Mouse (Mus musculus): ENCODE data around the gene Ms4a6d. TPM values are rescaled to one million over a fixed set of nuclear protein-coding genes. Genes with fewer than 3 reads are reported as not detected.
"Not testable (repeated sequence)": the region's sequence is repeated elsewhere in the genome, so short reads cannot be mapped to it uniquely, and the experiment has no call there.

Ms4a6d gene
- polyA plus RNA-seq, 1 experiment: 1.7 TPM

DNA sequence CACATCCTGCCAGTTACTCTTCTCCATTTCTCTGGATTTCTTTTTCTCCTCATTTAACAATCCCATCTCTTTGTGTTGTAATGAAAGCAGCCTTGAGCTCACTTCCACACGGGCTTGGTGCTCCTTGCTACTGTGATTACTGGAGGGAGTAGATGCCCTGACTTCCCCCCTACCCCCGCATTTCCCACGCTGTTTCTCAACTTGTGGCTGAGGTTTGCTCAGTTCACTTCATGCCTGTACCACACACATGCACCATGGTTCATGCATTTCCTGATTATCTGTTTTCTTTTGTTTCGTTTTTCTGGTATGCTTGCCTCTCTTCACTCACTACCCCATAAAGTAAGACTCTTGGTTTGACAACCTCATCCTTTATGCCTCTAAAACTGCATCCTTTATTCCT is 15.4 kb downstream of the Ms4a6d start:
- 56% methylated on average over 4 of the region's 4 CpGs for WGBS
- no peak overlapping the region for H3K27ac ChIP-seq (ENCODE audit: insufficient read depth, low read depth, low read length)
- peaks cover 2% of the 10 kb centered on the region; the same call in 1 of the 2 replicates for H3K4me1 ChIP-seq (ENCODE audit: control insufficient read depth, insufficient read depth, insufficient read length, low read length)

GRCm38 (mm10) chr19:11574965-11575364 is 29.7 kb downstream of the Ms4a6d start:
- H3K4me1 ChIP-seq (ENCODE audit: control insufficient read depth, insufficient read depth, insufficient read length, low read length): no peaks in the 10 kb centered on the region
- TF ChIP-seq CTCF (IDR thresholded peaks at IDR 0.05; ENCODE audit: extremely low read depth, insufficient read length, insufficient replicate concordance, low read depth, low read length): no peak
- TF ChIP-seq POLR2A (IDR thresholded peaks at IDR 0.05; ENCODE audit: low read depth, low read length): no peak
- H3K36me3 ChIP-seq (ENCODE audit: control insufficient read depth, insufficient read depth, low read length): no peaks in the 10 kb centered on the region
- no peaks in the 10 kb centered on the region for H3K27me3 ChIP-seq (ENCODE audit: control insufficient read depth, insufficient read depth, low read length)
- no peak overlapping the region for H3K27ac ChIP-seq (ENCODE audit: insufficient read depth, low read depth, low read length)
- 83% methylated on average over 8 of the region's 8 CpGs for WGBS
- H3K4me3 ChIP-seq (ENCODE audit: low read depth, low read length): no peak overlapping the region

More for the DNA sequence above, 15.4 kb downstream of the Ms4a6d start:
- TF ChIP-seq CTCF (IDR thresholded peaks at IDR 0.05; ENCODE audit: extremely low read depth, insufficient read length, insufficient replicate concordance, low read depth, low read length): no peak
- Histone ChIP-seq H3K4me3 (ENCODE audit: low read depth, low read length) (no peak overlapping the region), H3K36me3 (ENCODE audit: control insufficient read depth, insufficient read depth, low read length) (no peaks in the 10 kb centered on the region), H3K27me3 (ENCODE audit: control insufficient read depth, insufficient read depth, low read length) (no peaks in the 10 kb centered on the region)

DNA sequence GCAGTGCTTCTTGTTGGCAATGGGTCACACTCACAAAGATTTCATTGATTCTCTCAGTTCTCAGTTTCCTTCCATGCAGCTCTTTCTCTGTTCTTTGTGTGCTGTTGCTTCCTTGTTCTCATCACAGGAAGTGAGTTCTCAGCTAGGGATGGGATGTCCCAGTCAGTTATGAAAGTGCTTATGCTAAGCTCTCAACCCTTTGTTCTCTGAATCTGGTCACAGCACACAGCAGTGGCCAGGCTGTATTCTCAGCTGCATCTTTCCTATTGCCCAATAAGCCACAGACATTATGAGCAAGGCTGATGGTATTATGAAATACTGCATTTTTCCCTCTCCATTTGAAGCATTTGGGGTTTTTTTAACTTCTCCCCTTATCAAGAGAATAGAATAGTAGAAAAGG is 45.1 kb downstream of the Ms4a6d start:
- not testable (repeated sequence) for H3K4me3 ChIP-seq (ENCODE audit: low read depth, low read length); H3K27ac ChIP-seq (ENCODE audit: insufficient read depth, low read depth, low read length); H3K4me1 ChIP-seq (ENCODE audit: control insufficient read depth, insufficient read depth, insufficient read length, low read length); H3K27me3 ChIP-seq (ENCODE audit: control insufficient read depth, insufficient read depth, low read length); H3K36me3 ChIP-seq (ENCODE audit: control insufficient read depth, insufficient read depth, low read length)

- Histone ChIP-seq H3K36me3 (ENCODE audit: control insufficient read depth, insufficient read depth, low read length) (no peaks in the 10 kb centered on the region), H3K27ac (ENCODE audit: insufficient read depth, low read depth, low read length) (no peak overlapping the region), H3K27me3 (ENCODE audit: control insufficient read depth, insufficient read depth, low read length) (no peaks in the 10 kb centered on the region), H3K4me3 (ENCODE audit: low read depth, low read length) (no peak overlapping the region), H3K4me1 (ENCODE audit: control insufficient read depth, insufficient read depth, insufficient read length, low read length) (no peaks in the 10 kb centered on the region)
- TF ChIP-seq POLR2A (IDR thresholded peaks at IDR 0.05; ENCODE audit: low read depth, low read length): no peak
- TF ChIP-seq CTCF (IDR thresholded peaks at IDR 0.05; ENCODE audit: extremely low read depth, insufficient read length, insufficient replicate concordance, low read depth, low read length): no peak
- 75% methylated on average over 5 of the region's 5 CpGs for WGBS
Observed at GRCm38 (mm10) chr19:11554726-11555125, 49.9 kb downstream of the Ms4a6d start.

- Histone ChIP-seq H3K27ac (ENCODE audit: insufficient read depth, low read depth, low read length) (no peak overlapping the region), H3K4me3 (ENCODE audit: low read depth, low read length) (no peak overlapping the region), H3K4me1 (ENCODE audit: control insufficient read depth, insufficient read depth, insufficient read length, low read length) (no peaks in the 10 kb centered on the region), H3K36me3 (ENCODE audit: control insufficient read depth, insufficient read depth, low read length) (no peaks in the 10 kb centered on the region), H3K27me3 (ENCODE audit: control insufficient read depth, insufficient read depth, low read length) (no peaks in the 10 kb centered on the region)
- TF ChIP-seq POLR2A (IDR thresholded peaks at IDR 0.05; ENCODE audit: low read depth, low read length): no peak
- no peak for TF ChIP-seq CTCF (IDR thresholded peaks at IDR 0.05; ENCODE audit: extremely low read depth, insufficient read length, insufficient replicate concordance, low read depth, low read length)
Observed at GRCm38 (mm10) chr19:11547911-11548310, 56.7 kb downstream of the Ms4a6d start.

GRCm38 (mm10) chr19:11544383-11544782 is 60.3 kb downstream of the Ms4a6d start:
- H3K27ac ChIP-seq (ENCODE audit: insufficient read depth, low read depth, low read length); H3K36me3 ChIP-seq (ENCODE audit: control insufficient read depth, insufficient read depth, low read length); H3K4me1 ChIP-seq (ENCODE audit: control insufficient read depth, insufficient read depth, insufficient read length, low read length); H3K4me3 ChIP-seq (ENCODE audit: low read depth, low read length); H3K27me3 ChIP-seq (ENCODE audit: control insufficient read depth, insufficient read depth, low read length): not testable (repeated sequence)
- WGBS: 80% methylated on average over 2 of the region's 2 CpGs

GRCm38 (mm10) chr19:11540166-11540821 is 64.4 kb downstream of the Ms4a6d start:
- 52% methylated on average over 1 of the region's 1 CpGs for WGBS
- H3K27ac ChIP-seq (ENCODE audit: insufficient read depth, low read depth, low read length): peak overlapping the region; percentile 55; the same call in 1 of the 2 replicates
- H3K27me3 ChIP-seq (ENCODE audit: control insufficient read depth, insufficient read depth, low read length); H3K36me3 ChIP-seq (ENCODE audit: control insufficient read depth, insufficient read depth, low read length); H3K4me1 ChIP-seq (ENCODE audit: control insufficient read depth, insufficient read depth, insufficient read length, low read length); H3K4me3 ChIP-seq (ENCODE audit: low read depth, low read length): not testable (repeated sequence)

- H3K36me3 ChIP-seq (ENCODE audit: control insufficient read depth, insufficient read depth, low read length): no peaks in the 10 kb centered on the region
- H3K27me3 ChIP-seq (ENCODE audit: control insufficient read depth, insufficient read depth, low read length): no peaks in the 10 kb centered on the region
- WGBS: 43% methylated on average over 2 of the region's 2 CpGs
- H3K4me1 ChIP-seq (ENCODE audit: control insufficient read depth, insufficient read depth, insufficient read length, low read length): no peaks in the 10 kb centered on the region
- no peak overlapping the region for H3K27ac ChIP-seq (ENCODE audit: insufficient read depth, low read depth, low read length)
- TF ChIP-seq CTCF (IDR thresholded peaks at IDR 0.05; ENCODE audit: extremely low read depth, insufficient read length, insufficient replicate concordance, low read depth, low read length) (no peak), POLR2A (IDR thresholded peaks at IDR 0.05; ENCODE audit: low read depth, low read length) (no peak)
- peak overlapping the region; percentile 24; the same call in 1 of the 2 replicates for H3K4me3 ChIP-seq (ENCODE audit: low read depth, low read length)
Observed at GRCm38 (mm10) chr19:11537336-11537735, 67.3 kb downstream of the Ms4a6d start.

Other genes starting within 250 kb of the Ms4a6d start
- 0.35 and 0.41 TPM in 2 replicates for gene Ms4a4a, start 229.3 kb downstream of the Ms4a6d start, polyA plus RNA-seq (2012; rRNA removed)
- gene Ms4a4c, start 200.1 kb downstream of the Ms4a6d start, polyA plus RNA-seq (2012; rRNA removed): 0.27 and 0.51 TPM in 2 replicates
- 0.60 and 0.63 TPM in 2 replicates for gene Ms4a4b, start 161.3 kb downstream of the Ms4a6d start, polyA plus RNA-seq (2012; rRNA removed)
- gene Ms4a6c, start 135.5 kb downstream of the Ms4a6d start, polyA plus RNA-seq (2012; rRNA removed): 1.1 and 1.6 TPM in 2 replicates
- gene Gm8369, start 118.9 kb downstream of the Ms4a6d start, polyA plus RNA-seq (2012; rRNA removed): 0.28 and 0.82 TPM in 2 replicates
- gene Ms4a6b, start 88.3 kb downstream of the Ms4a6d start, polyA plus RNA-seq (2012; rRNA removed): 1.2 and 1.3 TPM in 2 replicates
- 5.5 and 6.6 TPM in 2 replicates for gene Ms4a4d, start 68.0 kb downstream of the Ms4a6d start, polyA plus RNA-seq (2012; rRNA removed)
- gene Ms4a2, start 18.9 kb upstream of the Ms4a6d start, polyA plus RNA-seq (2012; rRNA removed): not detected in 2 replicates
- not detected in 2 replicates for gene Ms4a3, start 36.0 kb upstream of the Ms4a6d start, polyA plus RNA-seq (2012; rRNA removed)
- gene Oosp2, start 55.7 kb upstream of the Ms4a6d start, polyA plus RNA-seq (2012; rRNA removed): not detected in 2 replicates
- gene Oosp1, start 86.3 kb upstream of the Ms4a6d start, polyA plus RNA-seq (2012; rRNA removed): 0.38 TPM in 1 of 2 replicates, not detected in the other
- not detected in 2 replicates for gene Oosp3, start 92.2 kb upstream of the Ms4a6d start, polyA plus RNA-seq (2012; rRNA removed)
- 0.09 and 8.4 TPM in 2 replicates for gene Gif, start 142.7 kb upstream of the Ms4a6d start, polyA plus RNA-seq (2012; rRNA removed)
- gene Mrpl16, start 165.5 kb upstream of the Ms4a6d start, polyA plus RNA-seq (2012; rRNA removed): 1.8 and 4.0 TPM in 2 replicates
- 12.7 and 38.0 TPM in 2 replicates for gene Stx3, start 214.6 kb upstream of the Ms4a6d start, polyA plus RNA-seq (2012; rRNA removed)
- not detected in 2 replicates for gene Olfr1417, start 234.4 kb upstream of the Ms4a6d start, polyA plus RNA-seq (2012; rRNA removed)

Measured in small intestine, adult 2 months (tissue).